Mouse (Mus musculus) ZHBTc4 (cell line): ENCODE results near the gene Enah.
A peak's percentile ranks its signal among the peaks of the same experiment; 100 is the strongest.

Experiments used
- DNase-seq: peaks from one replicate; pipeline ENCODE4 v3.0.0-alpha.2; 2011; ENCODE audit warnings: low read depth, low spot score

Enah gene

DNA sequence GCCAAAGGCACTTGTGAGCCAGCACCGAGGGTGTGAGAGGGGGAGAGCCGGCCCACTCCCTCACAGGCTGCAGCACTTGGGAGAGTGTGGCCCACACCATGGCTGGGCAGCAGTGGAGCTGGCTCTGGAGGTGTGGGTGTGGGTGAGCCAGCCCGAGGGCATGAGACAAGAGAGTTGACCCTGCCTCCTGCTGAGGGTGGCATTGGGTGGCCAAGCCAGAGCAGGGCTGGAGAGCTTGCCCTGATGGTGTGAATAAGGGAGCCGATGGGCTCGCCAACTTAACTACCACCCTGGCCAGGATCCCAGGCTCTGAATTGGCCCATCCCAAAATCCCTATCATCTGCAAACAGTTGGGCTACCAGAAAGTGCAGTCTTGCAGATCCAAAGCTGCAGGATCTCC is 141.4 kb downstream of the Enah start:
- DNase-seq: no peak

DNA sequence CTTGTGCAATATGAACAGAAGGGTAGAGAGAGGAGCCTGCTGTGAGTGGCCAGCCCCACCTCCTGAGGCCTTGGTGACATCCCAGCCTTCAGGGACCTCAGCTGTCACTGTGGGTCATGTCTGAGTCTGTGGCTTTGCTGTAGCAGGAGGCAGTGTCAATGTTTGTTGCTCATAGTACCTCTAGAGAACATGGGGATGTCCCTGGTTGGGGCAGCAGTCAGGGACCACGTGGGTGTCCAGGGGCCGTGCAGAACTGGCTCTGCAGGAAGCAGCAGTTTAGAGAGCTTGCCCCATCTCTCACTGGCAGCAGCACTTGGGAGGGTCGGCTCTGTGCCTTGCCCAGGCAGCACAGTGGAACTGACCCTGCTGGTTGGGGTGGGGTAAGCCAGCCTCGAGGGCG is 142.7 kb downstream of the Enah start:
- DNase-seq: no peak

DNA sequence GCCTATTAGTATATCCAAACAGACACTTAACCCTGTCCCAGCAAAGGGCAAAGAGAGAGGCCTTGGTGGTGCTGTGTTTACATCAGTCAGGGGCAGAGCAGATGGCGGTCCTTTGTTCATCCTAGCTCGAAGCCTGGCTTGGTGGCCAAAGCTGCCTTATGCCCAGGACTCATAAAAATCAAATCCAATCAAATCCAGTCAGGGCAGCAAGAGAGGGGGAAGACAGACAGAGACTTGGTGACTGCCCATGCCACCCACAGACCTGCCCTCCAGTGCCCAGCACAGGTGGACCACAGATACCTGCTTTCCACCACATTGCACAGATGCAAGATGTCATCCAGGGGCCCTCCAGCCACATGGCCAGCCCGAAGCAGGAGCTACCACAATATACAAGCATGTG is 143.1 kb downstream of the Enah start:
- no peak for DNase-seq

DNA sequence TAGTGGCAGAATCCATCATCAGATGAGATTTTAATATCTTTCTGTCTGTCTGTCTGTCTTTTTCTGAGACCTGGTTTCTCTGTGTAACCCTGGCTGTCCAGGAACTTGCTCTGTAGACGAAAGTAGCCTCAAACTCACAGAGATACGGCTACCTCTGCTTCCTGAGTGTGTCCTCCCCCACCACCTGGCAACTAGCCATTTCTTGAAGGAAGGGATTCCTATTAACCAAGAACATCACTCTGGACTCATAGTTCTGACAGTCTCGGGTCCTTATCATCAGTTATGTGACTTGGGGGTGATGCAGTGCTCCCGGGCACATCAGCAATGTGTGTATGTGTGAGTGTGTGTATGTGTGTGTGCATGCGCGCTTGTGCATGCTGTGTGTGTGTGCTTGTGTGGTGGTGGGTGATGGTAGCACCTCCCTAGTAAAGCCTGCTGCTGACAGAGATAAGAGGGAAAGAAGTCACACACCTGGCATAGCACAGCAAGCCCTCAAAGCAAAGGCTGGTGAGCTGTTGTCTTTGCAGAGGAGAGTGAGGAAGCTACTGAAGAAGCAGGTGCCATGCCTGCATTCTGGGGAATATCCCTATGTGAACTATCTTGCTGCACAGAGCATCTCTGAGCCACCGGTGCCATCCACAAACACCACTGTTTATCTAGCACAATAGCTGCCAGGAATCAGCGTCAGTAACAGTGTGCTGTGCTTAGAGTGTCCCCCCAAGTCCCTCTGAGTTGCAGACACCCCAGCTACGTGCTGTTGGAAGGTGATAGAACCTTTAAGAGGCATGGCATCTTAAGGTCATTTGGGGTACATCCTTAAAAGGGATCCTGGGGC is 146.5 kb downstream of the Enah start:
- no peak for DNase-seq

DNA sequence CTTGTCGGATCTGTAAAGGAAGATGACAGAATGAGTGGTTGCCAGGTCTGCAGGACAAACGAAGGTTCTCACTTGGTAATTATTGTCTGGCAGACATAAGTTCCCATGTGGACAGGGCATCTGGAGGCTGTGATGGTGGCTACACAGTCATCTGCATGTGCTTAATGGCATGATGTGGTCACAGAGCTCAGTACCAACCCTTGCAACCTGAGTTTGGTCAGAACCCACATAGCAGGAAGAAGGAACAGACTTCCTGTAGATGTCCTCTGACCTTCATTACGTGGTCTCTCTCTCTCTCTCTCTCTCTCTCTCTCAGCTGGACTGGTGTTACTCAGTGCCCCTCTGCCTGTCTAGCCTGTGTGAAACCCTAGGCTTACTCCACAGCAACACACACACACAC is 147.2 kb downstream of the Enah start:
- DNase-seq: no peak

DNA sequence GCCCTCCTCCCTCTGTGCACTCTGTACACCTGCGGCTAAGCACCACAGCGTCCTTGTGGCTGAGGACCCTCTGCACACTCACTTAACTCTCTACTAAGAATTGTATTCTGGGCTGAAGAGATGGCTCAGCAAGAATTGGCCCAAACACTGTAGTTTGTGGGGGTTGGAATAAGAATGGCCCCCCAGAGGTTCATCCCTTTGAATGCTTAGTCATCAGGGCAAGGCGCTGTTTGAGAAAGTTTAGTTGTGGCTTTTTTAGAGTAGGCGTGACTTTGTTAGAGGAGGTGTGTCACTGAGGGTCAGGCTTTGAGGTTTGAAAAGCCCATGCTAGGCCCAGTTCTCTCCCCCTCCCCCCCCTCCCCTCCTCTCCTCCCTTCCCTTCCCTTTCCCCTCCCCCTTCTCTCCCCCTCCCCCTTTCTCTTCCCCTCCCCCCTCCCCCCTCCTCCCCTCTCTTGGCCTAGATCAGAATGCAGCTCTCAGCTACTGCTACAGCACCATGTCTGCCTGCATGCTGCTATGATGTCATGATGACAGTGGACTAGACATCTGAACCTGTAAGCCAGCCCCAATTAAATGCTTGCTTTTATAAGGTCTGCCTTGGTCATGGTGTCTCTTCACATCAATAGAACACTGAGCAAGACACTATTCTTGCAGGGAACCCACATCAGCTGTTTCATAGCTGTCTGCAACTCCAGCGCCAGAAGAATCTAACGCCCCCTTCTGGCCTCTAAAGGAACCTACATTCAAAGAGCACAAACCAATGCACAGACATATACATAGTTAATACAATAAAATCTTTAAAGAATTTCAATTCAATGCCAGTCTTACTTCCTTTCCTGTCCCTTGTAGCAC is 153.1 kb downstream of the Enah start:
- DNase-seq: peak; percentile 60

DNA sequence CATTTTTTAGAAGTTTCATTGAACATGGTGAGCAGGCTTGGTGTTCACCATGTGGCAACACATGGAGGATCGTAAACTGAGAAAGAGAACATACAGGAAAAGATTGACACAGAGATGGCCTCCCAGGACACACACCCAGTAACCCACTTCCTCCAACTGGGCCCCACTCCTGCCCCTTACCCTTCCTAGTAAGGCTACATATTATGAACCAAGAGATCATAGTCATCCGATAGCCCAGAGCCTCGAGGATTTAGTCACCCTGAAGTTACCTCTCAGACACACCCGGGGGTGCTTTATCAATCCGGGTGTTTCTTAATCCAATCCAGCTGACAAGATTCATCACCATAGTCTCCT is 153.9 kb downstream of the Enah start:
- DNase-seq: no peak

DNA sequence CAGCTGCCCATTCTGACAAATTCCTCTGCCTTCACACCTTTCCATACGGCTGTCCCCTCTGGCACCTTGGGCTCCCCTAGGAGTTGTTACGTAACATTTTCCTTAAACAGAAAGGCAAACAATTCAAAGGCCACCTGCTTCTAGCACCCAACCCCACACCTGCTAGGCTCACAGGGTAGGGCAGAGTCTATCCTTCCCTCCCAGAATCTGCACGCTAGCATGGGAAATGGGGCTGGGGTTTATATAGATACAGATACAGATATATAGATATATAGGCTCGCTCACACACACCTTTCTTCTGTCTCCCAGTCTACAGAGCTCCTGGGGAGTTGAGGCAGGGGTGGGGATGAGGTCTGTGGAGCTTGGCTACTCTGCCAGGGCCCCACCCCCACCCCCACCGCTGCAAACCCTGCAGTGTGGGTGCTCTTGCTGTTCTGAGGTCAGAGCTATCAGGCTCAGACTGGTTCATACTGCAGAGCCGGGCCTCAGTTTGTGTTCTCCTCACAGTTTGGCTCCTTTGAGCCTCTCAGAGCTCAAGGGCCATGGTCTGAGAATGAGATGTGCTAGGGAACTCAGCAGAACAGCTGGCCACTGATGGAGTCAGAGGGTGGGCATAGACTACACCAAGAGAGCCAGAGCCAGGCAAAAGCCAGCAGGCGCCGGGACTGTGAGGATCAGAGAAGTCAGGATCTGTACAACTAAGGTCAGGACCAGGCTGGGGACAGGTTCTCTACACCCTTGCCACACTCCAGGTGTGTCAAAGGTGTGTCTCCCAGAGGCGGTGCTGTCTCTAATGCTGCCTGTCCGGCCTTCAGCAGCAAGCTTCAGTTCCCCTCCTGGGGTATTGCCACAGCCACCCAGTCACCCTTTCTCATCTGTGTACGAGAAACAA is 154.6 kb downstream of the Enah start:
- DNase-seq: peak; percentile 60

DNA sequence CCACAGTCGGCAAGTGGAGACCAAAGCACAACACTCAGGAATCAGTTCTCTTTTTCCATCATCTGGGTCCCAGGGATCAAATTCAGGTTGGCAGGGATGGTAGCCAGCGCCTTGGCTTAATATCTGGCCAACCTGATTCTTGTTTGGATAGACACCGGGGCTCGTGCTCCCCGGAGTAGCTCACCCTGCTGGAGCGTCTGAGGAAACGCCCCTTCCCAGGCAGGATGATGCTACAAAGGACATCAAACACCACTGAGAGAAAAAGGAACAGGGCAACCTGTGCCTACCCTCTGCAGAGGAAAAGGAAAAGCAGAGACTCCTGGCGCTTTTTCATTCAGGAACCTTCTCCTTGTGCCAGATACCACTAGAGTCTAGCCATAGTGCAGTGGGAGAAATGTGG is 156.4 kb downstream of the Enah start:
- DNase-seq: peak; percentile 31

DNA sequence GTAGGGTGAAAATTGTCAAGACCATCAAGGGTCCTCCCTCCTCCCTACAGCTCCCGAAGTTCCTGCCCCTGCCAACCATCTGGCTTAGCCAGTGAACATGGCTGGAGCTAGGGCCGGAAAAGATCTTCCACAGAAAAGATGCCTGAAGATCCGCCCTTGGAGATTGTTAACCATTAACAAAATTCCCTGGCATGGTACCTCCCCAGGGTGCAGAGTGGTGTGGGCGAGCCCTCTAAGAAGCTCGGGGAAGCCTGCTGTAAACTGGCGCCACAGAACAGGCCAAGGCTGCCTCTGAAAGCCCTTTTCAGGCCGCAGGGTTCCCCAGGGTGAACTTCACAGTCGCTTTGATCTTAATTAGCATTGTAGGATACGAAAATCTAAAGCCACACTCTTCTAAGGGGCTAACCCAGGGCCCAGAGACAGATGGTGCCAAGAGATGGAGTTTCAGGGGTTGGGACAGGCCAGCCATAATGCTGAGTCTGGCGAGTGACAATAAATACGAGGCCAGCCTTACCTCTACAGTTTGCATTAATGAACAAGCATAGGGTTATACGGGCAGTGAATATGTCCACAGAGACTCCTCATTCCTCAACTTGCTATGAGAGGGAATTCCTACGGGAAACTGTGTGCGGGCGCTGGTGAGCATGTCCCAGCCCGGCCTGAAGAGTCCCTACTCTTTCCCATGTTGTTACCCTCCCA is 157.0 kb downstream of the Enah start:
- peak; percentile 36 for DNase-seq

DNA sequence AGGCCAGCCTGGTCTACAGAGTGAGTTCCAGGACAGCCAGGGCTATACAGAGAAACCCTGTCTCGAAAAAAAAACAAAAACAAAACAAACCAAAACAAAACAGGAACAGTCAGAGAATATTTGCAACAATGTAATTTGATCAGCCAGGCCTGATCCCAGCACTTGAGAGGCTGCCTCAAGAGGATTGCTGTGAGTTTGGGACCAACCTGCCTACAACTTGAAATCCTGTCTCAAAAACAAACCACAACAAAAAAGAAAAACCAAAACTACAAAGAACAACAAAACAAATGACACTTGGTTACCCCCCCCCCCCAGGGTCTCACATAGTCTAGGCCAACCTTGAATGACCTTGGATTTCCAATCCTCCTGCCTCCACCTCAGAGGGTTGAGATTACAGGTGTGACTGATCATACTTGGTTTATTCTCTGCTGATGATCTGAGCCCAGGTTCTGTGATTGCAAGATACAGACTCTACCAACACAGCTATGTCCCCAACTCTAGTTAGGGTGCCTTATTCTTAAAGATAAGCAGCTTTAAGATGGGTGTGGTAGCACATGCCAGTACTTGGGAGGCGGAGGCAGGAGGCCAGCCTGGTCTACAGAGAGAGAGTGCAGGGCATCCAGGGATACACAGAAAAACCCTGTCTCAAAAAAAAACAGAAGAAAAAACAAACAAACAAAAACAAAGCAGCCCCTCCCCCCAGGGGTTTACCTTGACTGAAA is 158.4 kb downstream of the Enah start:
- no peak for DNase-seq

DNA sequence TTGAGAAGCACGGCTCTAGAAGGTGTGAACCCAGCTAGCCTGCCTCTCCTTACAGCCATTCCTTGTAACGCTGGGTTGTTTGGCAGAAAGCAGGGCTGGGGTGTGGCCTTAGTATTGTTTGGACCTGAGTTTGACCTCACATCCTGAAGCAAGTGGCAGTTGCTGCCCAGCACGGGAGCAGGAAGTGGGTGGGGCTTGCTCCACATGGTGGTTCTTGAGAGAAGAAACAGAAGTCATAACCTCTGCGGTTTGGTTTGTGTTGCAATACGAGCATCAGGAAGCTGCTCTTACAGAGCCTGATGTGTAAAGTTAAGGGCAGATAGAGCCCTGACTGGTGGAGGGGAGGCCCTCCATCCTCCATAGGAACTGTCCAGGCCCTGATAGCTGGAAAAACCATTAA is 159.1 kb downstream of the Enah start:
- peak; percentile 93 for DNase-seq

DNA sequence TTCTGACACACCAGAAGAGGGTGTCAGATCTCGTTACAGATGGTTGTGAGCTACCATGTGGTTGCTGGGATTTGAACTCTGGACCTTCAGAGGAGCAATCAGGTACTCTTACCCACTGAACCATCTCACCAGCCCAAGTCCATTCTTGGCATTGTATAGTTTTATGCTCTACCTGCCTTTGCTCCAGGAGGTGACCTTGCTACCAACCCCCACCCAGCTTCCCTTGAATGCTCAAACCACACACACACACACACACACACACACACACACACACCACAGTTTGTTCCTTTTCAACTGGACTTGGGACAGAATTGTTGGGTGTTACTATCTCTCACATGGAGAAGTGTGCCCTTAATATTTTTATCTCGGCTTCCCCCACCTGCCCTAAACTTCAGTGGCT is 163.5 kb downstream of the Enah start:
- DNase-seq: no peak

DNA sequence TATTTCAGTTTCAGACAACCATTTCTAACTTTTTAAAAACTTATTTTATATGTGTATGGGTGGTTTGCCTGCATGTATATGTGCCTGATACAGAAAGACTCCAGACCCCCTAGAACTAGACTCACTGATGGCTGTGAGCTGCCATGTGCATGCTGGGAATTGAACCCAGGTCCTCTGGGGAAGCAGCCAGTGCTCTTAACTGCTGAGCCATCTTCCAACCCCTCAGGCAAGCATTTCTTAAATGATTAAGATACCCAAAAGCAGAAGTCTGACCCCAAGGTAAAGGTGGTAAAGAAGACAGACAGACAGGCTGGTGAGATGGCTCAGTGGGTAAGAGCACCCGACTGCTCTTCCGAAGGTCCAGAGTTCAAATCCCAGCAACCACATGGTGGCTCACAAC is 165.0 kb downstream of the Enah start:
- no peak for DNase-seq

DNA sequence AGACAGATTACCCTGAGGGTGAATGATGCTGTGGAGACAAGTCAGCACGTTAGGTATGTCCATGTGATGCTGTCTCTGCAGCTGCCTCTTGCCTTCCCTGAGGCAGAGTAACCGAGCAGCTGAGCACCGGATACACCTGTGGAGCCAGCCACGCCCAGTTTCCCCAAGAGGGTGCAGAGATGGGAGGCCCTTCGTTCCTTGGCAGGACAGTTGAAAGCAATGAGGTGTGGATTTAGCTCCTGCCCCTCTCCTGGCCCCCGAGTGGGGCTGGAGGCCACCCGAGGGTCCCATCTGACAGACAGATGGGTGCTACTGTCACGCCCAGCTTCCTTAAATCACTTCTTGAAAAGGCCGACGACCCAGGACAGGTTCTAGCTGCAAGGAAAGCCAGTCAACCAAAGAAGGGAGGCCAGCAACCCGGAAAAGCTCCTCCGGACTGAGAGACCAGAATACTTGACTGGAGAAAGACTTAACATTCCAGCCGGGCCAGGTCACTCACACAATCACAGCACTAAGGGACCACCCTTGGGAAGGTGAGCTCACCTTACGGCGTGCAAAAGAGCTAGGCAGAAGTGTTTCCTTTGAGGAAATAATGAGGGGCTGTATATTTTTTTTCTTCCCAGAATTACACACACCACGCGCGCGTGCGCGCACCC is 166.6 kb downstream of the Enah start:
- peak; percentile 69 for DNase-seq

DNA sequence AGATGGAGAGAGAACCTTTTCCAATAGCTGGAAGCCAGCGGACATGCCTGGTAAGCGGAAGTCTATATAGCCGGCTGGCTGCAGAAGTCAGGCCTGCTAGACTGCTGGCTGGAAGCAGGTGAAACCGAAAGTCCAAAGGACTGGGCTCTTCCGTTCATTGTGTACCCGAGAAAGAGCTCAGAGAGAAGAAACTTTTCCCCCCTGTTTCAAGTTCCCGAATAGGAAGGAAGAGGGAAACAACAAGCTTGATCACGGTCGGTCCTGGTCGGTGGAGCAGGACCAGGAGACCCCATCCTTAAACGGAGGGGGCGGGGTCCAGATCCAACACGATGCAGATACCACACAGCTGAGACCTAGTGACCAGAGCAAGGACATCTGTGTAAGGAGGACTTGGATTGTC is 167.3 kb downstream of the Enah start:
- DNase-seq: no peak

DNA sequence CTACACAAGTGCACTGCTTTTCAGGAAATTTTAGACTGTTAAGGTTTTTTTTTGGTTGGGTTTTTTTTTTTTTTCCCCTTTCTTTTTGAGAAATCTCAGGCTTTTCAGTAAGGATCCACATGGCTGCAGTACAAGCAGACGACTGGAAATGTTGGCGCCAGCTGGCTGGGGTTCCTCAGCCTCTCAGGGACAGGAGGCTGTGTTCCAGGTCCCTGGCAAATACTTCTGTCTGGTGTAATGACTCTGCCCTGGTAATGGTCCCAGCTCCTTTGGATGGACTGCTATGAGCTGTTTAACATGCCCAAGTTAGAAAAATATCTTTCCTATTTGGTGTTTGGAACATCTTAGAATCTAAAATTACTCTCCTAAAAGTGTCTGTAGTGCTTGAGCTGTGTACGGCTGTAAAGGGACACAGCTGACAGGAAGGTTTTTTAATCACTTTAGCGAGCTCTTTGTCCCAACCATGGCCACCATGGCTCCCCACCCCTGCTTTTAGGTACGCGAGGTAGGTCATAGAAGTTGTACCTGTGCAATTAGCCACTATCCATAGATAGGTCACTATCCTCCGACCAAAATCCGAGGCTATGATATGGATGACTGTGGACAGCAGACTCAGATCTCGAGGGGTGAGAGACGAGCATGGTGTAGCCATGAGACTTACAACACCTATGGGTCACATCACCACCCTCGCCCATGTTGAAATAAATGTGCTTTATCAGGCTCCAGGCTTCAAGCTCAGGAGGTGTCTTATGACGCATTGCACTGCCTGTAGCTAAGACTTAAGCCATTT is 168.1 kb downstream of the Enah start:
- no peak for DNase-seq

DNA sequence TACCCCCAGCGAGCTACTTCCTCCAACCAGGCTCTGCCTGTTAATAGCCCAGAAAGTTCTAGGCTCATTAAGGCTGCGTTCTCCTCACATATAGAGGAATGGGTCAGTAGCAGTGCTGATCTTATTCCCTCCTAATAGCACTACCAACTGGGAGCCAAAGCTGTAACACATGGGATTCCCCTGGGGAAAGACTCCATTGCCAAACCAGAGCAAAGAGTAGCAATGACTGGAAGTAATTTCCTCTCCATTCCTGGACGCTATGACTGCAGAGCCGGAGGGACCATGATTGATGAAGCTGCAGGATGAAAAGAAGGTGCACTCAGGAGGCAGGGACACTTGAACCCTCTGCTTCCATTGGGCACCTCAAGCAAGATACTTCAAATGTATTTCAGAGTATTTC is 169.3 kb downstream of the Enah start:
- no peak for DNase-seq

DNA sequence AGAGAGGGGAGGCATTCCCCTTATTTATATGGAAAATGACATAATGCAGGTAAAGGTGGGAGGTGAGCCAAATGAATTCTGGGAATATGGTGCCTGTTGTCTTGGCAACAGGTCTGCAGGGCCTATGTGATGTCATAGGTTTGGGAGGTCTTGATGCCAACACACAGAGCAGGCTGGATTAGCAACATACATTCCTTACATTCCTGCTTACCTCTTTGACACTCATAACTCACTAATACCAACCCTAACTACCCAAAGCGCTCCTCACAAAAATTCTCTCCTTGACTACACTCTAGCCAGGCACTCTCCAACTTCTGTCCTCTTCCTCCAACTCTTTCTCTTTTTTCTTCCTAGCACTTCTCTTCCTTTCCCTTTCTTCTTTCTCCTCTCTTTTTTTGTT is 171.6 kb downstream of the Enah start:
- no peak for DNase-seq
